Mouse (Mus musculus) brain, embryonic 18.5 days (tissue): Measurements from ENCODE around the gene Gm11985.

Experiments used
- DNase-seq: peaks from one replicate; pipeline ENCODE4 v3.0.0-alpha.2; 2012; ENCODE audit warnings: low read depth, low spot score

Gene Gm11985

DNA sequence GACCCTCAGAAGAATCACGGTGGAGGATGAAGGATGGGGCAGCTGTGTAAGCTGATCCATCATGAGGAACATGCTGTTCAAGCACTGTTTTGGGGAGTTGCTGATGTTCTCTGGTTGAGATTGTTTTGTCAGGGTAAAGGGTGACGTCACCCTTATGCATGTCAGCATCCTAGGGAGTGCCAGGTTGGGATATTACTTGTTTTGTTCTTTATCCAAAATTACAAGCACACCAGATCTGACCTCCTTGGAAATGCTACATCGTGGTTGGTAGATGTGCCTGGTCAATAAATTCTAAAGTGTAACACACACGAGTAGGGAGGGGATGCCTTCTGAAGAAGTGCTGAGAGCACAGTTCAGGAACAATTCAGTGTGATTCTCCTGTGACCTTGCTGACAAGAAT, 31.9 kb downstream of the Gm11985 start:
- DNase-seq = no peak

DNA sequence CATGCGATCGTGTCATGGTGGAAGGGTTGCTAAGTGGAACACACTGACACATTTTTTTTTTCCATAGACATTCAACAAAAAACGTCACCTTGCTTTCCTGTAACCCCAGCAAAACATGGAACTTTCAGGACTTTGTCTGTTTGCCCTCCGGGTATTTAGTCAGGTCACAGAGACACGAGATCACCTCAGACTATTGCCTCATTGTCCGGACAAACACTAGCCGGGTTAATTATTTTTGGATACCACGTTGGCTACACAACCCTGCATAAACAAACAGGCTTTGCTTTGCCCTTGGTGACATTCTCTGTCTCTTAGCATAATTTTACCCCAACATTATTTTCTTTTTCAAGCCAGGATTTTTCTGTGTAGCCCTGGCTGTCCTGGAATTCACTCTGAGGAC, 35.3 kb downstream of the Gm11985 start:
- DNase-seq = no peak

DNA sequence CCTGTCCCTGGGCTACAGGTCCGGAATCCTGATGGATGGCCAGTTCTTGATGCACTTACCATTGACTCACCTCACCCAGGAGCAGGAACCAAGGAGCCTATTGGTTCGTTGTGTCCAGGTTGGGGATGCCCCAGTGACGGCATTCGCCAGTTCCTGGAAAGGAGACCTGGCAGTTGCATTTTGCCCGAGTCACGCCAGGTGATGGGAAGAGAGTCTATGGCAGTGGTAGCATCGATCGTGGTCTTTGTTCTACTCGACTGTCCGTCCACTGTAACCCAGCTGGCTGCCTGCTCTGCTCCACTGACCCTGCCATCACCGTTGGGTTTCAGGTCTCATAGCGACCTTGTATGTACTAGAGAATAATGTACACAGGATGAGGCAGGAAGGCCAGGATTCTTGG, 36.0 kb downstream of the Gm11985 start:
- DNase-seq = no peak

DNA sequence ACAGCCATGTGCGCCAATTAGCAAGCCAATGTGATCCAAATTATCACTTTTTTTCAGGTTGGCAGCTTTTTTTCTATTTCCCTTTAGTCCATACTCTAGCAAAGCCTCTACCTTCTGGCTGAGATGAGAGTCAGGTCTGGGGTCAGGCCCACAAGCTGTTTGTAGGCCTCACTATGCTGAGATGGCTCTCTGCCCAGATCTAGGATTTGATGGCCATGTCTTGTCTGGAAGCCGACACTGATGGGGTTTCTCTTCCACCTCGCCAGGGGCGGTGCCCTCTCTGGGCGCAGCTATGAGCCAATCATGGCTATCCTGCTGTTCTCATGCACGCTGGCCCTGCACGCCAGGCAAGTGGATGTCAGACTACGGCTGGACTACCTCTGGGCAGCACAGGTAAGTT, 37.9 kb downstream of the Gm11985 start:
- DNase-seq = no peak

DNA sequence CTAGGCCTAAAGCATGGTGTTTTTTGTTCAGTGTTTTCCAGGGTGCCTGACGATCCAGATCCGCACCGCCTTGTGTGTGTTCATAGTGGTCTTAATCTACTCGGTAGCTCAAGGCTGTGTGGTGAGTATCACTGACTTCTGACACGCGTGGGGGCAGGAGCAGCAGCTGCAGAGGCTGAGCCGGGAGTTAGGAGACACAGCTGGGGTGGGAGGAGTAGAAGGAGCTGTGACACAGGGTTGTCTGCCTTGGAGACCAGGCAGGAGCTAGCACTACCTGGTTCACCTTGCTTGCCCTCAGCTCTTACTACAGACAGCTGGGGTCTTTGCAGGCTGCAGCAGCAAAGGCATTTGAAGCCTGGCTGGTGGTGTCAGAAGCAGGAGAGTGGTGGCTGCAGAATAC, 38.9 kb downstream of the Gm11985 start:
- no peak for DNase-seq

DNA sequence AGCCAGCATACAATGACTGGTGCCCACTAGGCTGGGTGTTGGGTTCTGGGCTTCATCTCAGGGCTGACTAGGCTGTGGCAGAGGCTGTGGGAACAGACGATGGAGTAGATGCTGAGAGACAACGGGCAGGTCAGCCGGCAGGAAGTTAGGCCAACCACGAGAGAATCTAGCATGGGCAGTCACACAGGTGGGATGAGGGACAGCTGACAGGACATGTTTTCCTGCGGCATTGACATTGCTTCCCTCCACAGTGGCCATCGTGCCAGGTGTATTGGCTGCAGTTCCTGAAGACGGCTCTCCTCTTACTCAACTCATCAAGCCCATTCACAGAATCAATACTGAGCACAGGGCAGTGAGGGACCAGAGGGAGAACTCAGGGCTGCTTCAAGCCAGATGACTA, 40.4 kb downstream of the Gm11985 start:
- no peak for DNase-seq

DNA sequence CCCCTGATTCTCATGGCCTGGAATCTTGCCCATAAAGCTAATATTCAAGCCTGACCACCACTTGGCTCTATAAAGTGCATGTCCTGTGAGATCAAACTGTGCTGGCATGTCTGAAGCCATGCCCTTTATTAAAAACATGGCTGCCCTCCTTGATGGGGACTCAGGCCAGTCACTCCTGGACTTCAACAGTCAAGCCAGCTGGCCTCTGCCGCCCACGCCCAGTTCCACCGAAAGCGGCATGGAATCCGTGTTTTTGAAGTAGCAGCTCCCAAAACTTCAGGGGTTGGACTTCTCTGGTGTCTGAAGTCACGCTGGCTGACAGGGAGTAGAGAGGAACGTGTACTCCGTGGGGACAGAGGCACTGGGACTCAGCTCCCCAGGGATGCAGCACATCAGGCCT, 40.8 kb downstream of the Gm11985 start:
- no peak for DNase-seq

DNA sequence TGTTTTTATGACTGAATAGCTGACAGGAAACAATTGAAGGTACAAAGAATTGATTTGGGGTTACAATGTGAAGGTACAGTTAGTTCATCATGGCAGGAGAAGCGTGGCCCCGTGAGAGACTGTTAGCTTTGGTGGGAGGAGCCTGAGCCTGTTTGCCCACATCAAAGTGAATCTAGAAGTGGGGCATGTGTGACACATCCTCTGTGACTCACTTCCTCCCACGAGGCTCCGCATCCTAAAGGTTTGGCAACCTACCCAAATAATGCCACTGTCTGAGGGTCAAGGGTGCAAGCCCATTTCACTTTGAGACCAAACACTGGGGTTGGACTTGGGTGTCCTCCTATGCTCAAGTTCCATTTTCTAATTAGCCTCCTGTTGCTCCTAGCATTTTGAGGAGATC, 43.1 kb downstream of the Gm11985 start:
- no peak for DNase-seq

DNA sequence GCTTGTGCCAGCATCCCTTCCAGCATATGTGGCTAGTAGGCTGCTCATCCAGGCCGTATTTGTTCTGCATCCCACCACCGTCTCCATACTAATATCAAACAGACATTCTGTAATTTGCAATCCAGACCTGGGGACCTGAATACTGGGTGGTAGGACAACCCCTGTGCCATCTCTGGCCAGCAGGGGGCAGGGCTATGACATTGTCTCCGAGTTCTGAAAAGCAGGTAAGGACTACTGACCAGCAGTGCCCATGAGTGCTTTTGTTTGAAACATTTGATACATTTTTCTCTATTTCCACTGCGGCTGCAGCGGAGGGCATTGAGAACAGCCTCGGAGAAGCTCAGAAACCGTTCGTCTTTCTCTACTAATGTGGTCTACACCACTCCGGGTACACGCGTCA, 44.0 kb downstream of the Gm11985 start:
- no peak for DNase-seq

DNA sequence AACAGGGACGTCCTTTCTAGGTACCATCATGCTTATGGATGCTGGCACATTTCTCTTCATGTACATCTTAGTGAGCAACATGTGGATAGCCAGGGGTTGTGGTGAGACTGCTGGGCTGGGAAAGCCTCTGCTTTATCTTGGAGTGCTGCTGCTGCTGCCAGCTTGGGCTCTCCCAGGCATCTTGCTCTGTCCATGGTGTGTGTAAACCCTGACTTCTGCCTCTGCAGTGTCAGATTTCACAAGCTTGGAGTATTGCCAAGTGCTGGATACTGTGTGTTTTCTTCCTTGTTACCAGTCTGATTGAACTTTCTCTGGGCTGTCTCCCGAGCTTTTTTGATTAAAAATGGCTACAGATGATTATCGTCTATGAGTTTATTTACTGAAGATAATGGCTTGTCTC, 45.6 kb downstream of the Gm11985 start:
- DNase-seq = no peak

DNA sequence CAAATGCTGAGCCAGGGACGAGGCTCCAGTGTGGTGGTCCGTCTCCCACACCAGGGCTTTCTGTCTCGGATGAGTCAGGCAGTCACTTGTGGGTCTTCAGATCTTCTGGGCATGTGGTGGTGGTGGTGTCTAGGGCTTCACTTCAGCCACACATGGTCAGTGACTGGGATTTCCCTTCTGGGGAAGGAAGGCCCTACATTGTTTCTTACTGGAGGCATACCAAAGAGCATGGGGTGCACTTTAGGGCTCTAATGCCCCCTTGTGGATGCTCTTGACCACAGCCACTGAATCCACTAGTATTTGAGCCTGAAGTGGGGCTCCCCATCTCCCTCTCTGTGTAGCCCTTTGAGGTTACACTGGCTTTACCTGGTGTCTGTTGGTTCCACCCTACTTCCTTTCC, 47.9 kb downstream of the Gm11985 start:
- DNase-seq = no peak

DNA sequence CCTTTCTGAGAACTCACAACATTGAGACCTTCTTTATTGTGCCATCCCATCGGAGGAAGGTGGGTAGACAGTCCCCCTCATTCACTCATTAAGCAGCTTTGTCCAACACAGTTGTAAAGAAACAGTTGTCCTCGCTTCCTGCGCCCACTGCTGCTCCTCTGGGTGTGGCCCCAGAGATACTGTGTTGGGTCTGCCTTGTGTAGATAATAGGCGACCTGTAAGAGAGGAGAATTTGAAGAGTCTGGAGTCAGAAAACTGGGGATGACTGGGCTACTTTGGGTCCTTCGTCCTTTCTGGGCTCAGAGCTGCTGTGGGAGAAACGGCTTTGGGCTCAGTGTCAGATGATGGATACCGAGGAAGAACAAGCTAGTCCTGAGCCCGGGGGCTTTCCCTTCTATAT, 50.0 kb downstream of the Gm11985 start:
- DNase-seq = no peak

DNA sequence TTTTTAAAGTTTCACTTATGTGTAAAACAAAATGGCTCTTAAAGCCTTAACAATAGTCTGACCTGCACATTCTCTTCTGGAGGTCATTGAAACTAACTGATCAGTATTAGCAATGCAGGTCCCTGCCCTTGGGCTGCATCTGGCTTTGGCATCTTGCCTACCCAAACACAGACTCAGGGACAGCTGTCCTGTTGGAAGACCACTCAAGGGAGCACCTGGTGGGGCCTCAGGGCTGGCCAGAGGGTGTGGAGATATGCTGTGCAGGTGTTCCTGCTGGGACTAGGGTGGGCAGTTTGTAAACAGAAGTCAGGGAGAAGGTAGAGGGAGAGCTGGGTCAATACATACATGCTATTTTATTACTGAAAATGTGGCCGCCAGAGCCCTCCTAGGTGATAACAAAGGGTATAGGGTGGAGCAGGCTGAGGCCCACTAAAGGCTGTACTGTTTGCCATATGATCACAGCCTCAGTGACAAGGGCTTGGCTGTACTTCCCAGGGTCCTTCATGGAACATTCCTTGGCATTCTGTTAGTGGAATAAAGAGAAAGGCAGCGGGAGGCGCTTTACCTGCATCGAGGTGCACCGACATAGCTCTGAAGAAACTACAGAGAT, 52.0 kb downstream of the Gm11985 start:
- no peak for DNase-seq

DNA sequence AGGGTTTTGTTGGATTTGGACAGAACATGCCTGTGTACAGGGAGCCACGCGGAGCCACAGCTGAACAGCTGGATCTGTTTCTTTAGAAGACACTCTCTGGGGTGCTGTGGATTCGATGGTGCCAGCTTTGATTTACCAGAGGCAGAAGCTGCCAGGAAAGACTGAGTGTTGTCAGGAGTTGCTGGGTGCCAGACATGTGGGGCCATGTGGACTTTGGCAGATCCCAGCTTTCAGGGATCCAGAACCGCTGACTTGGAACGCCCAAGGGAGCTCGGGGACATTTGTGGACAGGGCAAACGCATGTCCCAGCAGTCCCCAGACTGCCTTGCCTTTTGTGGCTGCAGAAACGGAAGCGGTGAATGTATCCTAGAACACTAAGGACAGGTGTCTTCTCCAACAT, 52.6 kb downstream of the Gm11985 start:
- DNase-seq = no peak

DNA sequence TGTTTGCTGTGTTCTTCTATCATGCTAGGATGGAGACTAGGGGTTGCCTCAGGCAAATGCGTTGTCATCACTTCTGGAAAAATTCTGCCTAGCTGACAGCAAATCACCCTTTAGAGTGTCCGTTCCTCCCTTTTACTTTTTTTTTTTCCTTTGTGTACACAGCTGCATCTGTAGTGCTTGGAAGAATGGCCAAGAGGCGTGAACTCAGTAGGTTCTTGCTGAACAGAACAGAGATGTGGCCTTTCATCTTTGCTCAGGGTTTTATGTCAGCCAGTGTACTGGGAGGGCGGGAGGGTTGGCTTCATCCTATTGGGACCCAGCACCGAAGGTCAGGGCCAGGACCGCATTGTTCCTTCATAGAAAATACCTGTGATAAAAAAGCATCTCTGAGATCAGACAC, 53.1 kb downstream of the Gm11985 start:
- DNase-seq = no peak

DNA sequence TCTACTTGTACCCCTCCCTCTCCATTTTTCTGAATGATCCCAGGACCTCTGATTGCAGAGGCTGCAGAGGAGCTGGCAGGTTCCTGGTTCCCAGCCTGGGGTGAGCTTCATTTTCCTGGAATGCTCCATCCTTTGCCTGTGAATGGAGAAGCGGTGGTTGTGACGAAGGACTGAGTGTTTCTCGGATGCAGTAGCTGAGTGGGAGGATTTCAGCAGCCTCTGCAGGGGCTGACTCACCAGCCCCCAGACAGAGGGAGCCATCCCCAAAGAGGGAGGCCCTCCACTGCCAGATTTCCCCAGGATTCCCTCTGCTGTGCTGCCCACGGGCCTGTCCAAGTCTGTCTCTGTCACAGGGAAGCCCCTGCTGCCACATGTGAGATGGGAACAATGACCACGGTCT, 54.0 kb downstream of the Gm11985 start:
- no peak for DNase-seq

DNA sequence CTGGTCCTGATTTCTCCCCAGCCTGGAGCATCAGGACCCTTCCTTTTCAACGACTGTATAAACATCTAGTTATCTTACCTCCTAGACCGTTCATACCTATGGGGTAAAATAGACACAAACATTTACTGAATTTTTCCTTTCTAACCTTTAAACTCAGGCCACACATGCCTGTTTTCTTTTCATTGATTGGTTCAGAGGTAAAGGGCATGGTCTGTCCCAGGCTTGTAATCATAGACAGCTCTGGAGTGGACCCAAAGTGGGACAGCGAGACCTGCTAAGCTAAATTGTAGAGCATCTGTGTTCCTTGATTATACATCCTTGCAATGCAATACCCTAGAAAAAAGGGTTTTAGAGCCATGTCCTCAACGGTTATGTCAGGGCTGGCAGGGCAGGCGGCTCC, 54.6 kb downstream of the Gm11985 start:
- no peak for DNase-seq
